Mouse (Mus musculus) urinary bladder, postnatal 25 days (tissue): Measurements from ENCODE around the gene Mrs2.
"Not testable (repeated sequence)": the region's sequence is repeated elsewhere in the genome, so short reads cannot be mapped to it uniquely, and the experiment has no call there.

Source experiments
- DNase-seq: peaks from one replicate; pipeline ENCODE4 v3.0.0; 2022; ENCODE audit warnings: low spot score

Mrs2 gene

GRCm38 (mm10) chr13:24977820-24978342 is 42.3 kb downstream of the Mrs2 start:
- DNase-seq = no peak

DNA sequence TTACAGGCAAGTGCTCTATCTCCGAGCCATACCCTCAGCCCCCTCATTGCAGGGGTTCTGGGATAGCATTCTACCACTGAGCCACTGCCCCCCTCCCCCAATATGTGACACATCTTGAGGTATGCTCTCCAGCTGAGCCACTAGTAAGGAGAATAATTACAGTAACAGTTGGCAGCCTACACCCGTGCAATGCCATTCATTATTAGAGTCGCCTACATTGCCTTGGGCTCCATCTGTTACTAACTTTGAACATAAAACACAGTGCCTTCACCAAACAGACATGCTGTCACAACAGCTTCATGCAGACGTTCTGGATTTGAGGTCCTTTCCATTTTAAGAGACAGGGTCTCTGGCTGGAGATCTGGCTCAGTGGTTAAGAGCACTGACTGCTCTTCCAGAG is 43.8 kb downstream of the Mrs2 start:
- no peak for DNase-seq

DNA sequence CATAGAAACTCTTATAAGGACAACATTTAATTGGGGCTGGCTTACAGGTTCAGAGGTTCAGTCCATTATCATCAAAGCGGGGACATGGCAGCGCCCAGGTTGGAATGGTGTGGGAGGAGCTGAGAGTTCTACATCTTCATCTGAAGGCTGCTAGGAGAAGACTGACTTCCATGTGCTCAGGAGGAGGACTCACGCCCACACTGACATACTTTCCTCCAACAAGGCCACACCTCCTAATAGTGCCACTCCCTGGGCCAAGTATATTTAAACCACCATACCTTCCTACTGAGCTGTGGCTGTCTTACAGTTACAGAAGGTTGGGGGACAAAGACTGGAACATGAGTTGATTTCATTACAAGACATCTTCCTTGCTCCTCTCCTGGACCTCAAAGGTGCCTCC is 48.4 kb downstream of the Mrs2 start:
- DNase-seq = not testable (repeated sequence)

DNA sequence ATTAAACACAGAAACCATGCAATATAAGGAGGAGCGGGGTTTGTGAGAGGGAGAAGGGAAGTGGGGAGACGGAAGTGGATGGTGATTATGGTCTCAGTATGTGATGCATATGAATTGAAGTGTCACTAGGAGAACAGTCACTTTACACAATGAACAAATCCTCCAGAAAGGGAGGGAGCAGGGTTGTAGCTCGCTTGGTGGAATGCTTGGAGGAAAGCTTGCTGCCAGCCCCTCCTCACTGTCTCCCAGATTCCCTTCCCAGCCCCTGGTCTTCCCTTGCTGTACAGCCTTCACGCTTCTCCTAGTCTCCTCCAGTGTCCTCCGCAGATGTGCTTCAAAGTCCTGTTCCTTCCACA is 54.4 kb downstream of the Mrs2 start:
- no peak for DNase-seq

DNA sequence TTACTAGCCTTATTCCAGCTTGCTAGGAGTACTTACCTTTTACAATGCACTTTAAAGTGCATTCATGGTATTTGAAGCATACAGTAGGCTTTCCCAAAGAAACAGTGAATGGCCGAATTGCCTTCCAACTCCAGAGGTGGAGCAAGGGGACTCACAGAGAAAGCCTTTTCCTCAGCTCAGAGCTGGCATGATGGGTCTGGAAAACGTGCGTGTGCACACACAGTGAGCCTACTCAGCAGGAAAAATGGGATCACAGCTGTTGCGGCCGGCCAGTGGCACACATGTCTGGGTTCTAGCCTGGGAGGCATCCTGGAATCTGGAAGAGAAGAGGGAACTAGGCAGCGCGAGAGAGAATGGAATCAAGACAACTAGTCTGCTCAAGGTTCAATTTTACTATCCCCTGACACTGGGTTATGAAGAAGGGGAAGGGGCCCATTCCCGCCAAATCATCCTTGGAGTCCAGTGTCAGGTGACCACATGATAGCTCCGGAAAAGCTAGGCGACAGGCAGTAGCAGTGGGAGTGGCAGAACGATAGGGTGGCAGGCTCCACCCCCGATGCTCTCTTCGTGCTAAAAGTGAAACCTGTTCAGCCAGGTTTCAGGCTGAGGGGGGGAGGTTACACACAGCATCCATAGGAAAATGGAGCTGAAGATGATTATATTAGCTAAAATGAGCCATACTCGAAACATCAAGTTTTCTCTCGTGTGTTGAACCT is 54.9 kb downstream of the Mrs2 start:
- DNase-seq = no peak

DNA sequence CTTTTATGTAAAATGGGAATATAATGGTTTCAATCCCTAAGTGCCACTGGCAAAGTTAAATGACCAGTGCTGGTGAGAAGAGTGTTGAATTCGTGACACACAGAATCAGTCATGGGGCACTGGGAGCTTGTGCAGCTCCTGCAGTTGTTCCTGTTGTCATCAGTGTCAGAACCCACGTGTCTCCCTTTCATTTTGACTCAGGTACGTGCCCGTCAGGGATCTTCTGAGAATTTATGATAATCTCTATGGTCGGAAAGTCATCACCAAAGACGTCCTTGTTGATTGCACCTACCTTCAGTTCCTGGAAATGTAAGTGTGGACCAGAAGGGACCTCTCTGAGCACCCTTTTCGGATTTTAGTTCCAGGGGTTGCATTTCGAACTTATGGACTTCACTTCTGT is 58.1 kb downstream of the Mrs2 start:
- DNase-seq = no peak

DNA sequence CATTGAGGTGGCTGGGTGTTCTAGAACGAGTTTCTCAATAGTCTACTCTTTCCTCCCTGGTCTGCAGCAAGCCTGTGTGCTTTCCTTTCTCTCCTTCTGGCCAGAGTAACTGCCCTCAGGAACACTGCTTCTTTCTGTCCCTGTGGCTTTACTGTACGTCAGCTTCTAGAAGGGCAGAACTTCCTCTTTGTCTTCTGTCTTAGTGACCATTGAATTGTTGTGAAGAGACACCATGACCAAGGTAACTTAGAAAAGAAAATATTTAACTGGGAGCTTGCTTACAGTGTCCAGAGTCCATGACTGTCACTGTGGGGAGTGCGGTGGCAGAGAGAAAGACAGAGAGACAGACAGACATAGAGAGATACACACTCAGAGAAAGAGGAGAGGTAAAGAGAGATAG is 60.1 kb downstream of the Mrs2 start:
- no peak for DNase-seq

DNA sequence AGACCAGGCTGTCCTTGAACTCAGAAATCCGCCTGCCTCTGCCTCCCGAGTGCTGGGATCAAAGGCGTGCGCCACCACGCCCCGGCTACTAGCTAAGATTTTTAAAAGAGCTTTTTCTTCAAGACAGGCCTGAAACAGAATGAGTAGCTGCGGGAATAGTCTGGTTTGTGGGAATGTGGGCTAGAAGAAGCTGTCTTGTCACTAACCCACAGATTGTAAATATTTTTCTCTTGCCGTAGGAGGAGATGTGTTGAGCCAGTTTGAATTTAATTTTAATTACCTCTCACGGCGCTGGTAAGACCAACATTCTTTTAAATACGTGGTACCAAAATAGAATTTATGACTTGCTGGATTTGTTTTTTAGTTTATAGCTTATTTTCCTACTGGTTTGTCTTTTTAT is 61.5 kb downstream of the Mrs2 start:
- DNase-seq = no peak

GRCm38 (mm10) chr13:24955500-24955899 is 64.7 kb downstream of the Mrs2 start:
- DNase-seq = peak; percentile 20

DNA sequence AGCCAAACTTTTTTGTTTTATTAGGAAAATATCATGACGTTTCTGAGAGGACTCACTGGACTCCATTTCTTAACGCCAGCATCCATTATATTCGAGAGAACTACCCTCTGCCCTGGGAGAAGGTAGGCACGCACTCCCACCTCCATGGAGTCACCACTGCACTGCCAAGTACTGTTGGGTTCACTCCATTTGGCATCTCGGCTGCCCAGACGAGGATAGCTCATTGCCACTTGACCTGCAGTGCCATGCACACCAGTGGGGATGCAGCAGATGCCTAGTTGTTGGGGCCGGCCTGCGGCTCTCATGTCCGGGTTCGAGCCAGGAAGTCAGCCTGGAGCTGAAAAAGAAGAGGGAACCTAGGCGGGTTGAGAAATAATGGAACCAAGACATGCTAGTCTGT is 65.1 kb downstream of the Mrs2 start:
- no peak for DNase-seq

- no peak for DNase-seq
Measured at GRCm38 (mm10) chr13:24952659-24953058, 67.5 kb downstream of the Mrs2 start.

DNA sequence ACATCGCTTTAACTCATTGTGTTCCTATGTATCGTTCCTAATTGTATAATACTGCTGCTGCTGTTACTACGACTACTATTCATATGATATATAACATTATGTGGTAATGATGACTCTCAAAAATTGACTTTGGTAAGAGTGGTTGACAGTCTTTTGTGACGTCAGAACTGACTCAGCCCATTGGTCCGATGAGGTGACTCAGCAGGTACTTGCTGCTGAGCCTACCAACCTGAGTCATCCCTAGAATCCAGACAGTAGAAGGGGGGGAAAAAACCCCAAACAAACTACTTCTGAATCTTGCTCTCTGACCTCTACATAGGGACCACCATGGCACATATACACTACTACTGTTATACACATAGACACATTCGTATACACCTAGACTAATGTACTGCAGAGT is 71.3 kb downstream of the Mrs2 start:
- DNase-seq = no peak

GRCm38 (mm10) chr13:24947158-24947557 is 73.0 kb downstream of the Mrs2 start:
- DNase-seq = no peak

DNA sequence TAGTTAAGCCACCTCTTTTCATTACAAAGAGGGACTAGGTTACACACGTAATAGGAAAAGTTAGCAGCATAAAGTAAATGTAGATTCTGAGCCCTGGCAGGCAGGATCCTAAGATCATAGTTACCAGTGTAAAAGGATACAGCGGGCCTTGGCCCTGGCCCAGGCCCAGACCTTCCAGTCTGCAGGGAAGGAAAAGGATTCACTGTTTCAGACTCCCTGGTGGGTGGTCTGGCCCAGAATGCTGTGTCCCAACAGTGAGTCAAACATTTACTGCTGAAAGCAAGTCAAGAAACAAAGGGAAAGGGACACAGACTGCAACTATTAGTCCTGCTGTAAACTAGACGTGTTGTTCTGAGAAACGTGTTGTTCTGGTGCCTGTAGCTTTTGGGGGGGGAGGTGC is 74.6 kb downstream of the Mrs2 start:
- DNase-seq = no peak

GRCm38 (mm10) chr13:24943303-24943702 is 76.9 kb downstream of the Mrs2 start:
- no peak for DNase-seq

- DNase-seq = no peak
Measured at GRCm38 (mm10) chr13:24942512-24943282, 77.5 kb downstream of the Mrs2 start, which contains the start of gene Gpld1. Gene Gpld1, plus strand, starts transcription at chr13:24943152.

DNA sequence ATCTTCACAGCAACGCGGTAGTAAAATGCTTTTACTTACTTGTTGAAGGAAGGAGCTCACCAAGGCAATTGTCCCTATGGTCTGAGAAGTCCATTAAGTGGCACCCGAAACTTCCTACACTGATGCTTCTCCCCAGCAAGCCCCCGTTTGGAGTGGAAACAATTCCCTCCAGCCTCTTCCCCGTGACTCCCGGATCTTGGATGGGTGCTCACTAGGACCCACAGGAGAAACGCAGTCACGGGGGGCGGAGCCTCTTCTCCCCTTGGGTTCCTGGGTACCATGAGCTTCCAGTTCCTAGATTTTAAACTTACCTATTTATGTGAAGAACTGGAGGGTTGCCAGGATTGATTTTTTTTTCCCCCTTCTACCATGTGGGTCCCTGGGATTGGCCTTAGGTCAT is 80.7 kb downstream of the Mrs2 start:
- no peak for DNase-seq

GRCm38 (mm10) chr13:24938683-24939082 is 81.5 kb downstream of the Mrs2 start:
- peak; percentile 75 for DNase-seq

- DNase-seq = no peak
Measured at GRCm38 (mm10) chr13:24937839-24938166, 82.4 kb downstream of the Mrs2 start.
